Mouse (Mus musculus): ENCODE measurements around the gene Wnt5a. TPM values are rescaled to one million over a fixed set of nuclear protein-coding genes. Genes with fewer than 3 reads are reported as not detected.

Wnt5a gene
- polyA plus RNA-seq, 1 experiment from 2014 or later = 154 TPM

- no peak overlapping the region for H3K27ac ChIP-seq
- 70% methylated on average over 2 of the region's 2 CpGs for WGBS
- ATAC-seq (ENCODE audit: low FRiP score, low read depth) = no peak
- H3K4me3 ChIP-seq = no peak overlapping the region
- H3K4me2 ChIP-seq (replicated peaks) = no peak overlapping the region
- no peak overlapping the region for H3K9ac ChIP-seq
- H3K9me3 ChIP-seq = no peaks in the 10 kb centered on the region
- peaks cover 32% of the 10 kb centered on the region for H3K4me1 ChIP-seq
- peaks cover 11% of the 10 kb centered on the region; the same call in 1 of the 2 replicates for H3K36me3 ChIP-seq
- H3K27me3 ChIP-seq = peaks cover 7% of the 10 kb centered on the region; the same call in 1 of the 2 replicates
Observed at GRCm38 (mm10) chr14:28533876-28534275, 29.3 kb downstream of the Wnt5a start.

GRCm38 (mm10) chr14:28535814-28536213, 31.3 kb downstream of the Wnt5a start:
- Histone ChIP-seq H3K4me1 (peaks cover 43% of the 10 kb centered on the region), H3K4me3 (no peak overlapping the region), H3K36me3 (0 out of 2 replicates have a peak, but pooled peaks cover 4% of the 10 kb centered on the region), H3K9ac (no peak overlapping the region), H3K27ac (no peak overlapping the region), H3K4me2 (replicated peaks) (no peak overlapping the region), H3K27me3 (peaks cover 9% of the 10 kb centered on the region; the same call in 1 of the 2 replicates), H3K9me3 (no peaks in the 10 kb centered on the region)
- 30% methylated on average over 4 of the region's 4 CpGs for WGBS
- no peak for ATAC-seq (ENCODE audit: low FRiP score, low read depth)

GRCm38 (mm10) chr14:28539577-28539976, 35.0 kb downstream of the Wnt5a start:
- no peaks in the 10 kb centered on the region for H3K36me3 ChIP-seq
- ATAC-seq (ENCODE audit: low FRiP score, low read depth) = no peak

GRCm38 (mm10) chr14:28542117-28542741, 37.7 kb downstream of the Wnt5a start:
- no peaks in the 10 kb centered on the region for H3K9me3 ChIP-seq
- H3K9ac ChIP-seq = no peak overlapping the region
- peaks cover 21% of the 10 kb centered on the region for H3K4me1 ChIP-seq
- no peak overlapping the region for H3K4me3 ChIP-seq
- ATAC-seq (ENCODE audit: low FRiP score, low read depth) = peak; percentile 59; the same call in 1 of the 2 replicates
- no peaks in the 10 kb centered on the region for H3K36me3 ChIP-seq
- H3K27ac ChIP-seq = no peak overlapping the region
- 0 out of 2 replicates have a peak, but pooled peaks cover 2% of the 10 kb centered on the region for H3K27me3 ChIP-seq
- H3K4me2 ChIP-seq (replicated peaks) = no peak overlapping the region
- WGBS = 7% methylated on average over 4 of the region's 4 CpGs

More at GRCm38 (mm10) chr14:28539577-28539976, 35.0 kb downstream of the Wnt5a start:
- 0 out of 2 replicates have a peak, but pooled peaks cover 2% of the 10 kb centered on the region for H3K27me3 ChIP-seq
- H3K4me2 ChIP-seq (replicated peaks) = no peak overlapping the region
- H3K27ac ChIP-seq = no peak overlapping the region
- H3K9me3 ChIP-seq = no peaks in the 10 kb centered on the region
- 34% methylated on average over 6 of the region's 6 CpGs for WGBS
- no peak overlapping the region for H3K9ac ChIP-seq
- H3K4me3 ChIP-seq = no peak overlapping the region
- peaks cover 35% of the 10 kb centered on the region for H3K4me1 ChIP-seq

GRCm38 (mm10) chr14:28561861-28562260, 57.3 kb downstream of the Wnt5a start:
- H3K9me3 ChIP-seq = no peaks in the 10 kb centered on the region
- no peaks in the 10 kb centered on the region for H3K27me3 ChIP-seq
- H3K27ac ChIP-seq = no peak overlapping the region
- H3K4me3 ChIP-seq = no peak overlapping the region
- no peak for ATAC-seq (ENCODE audit: low FRiP score, low read depth)
- 63% methylated on average over 6 of the region's 6 CpGs for WGBS
- H3K9ac ChIP-seq = no peak overlapping the region
- no peaks in the 10 kb centered on the region for H3K4me1 ChIP-seq
- no peak overlapping the region for H3K4me2 ChIP-seq (replicated peaks)
- H3K36me3 ChIP-seq = no peaks in the 10 kb centered on the region

All from limb, embryonic 13.5 days (tissue).